Mouse (Mus musculus) heart, embryonic 15.5 days (tissue): ENCODE measurements around the gene 4930595D18Rik. TPM values are rescaled to one million over a fixed set of nuclear protein-coding genes. Genes with fewer than 3 reads are reported as not detected.

Experiments used
- polyA plus RNA-seq: library from polyadenylated mRNA; unstranded; fragments of >200 nt; fragmentation: Nextera tagmentation; extraction: Ambion mirVana; gene quantifications from 2 replicates; pipeline ENCODE4 v1.2.1, GENCODE M21; 2015

Gene 4930595D18Rik
- polyA plus RNA-seq, 1 experiment from 2014 or later: not detected

Other genes with a start within 250 kb of the 4930595D18Rik start
- 15.4 and 18.0 TPM in 2 replicates for gene Ankrd9, start 205.5 kb downstream of the 4930595D18Rik start, polyA plus RNA-seq
- 6.5 and 7.9 TPM in 2 replicates for gene Rcor1, start 145.1 kb downstream of the 4930595D18Rik start, polyA plus RNA-seq
- 5.1 and 7.0 TPM in 2 replicates for gene Traf3, start 18.1 kb downstream of the 4930595D18Rik start, polyA plus RNA-seq
- 1.4 and 2.0 TPM in 2 replicates for gene Amn, start 86.6 kb upstream of the 4930595D18Rik start, polyA plus RNA-seq
- gene Cdc42bpb, start 193.2 kb upstream of the 4930595D18Rik start, polyA plus RNA-seq: 20.1 and 26.7 TPM in 2 replicates
- 0.45 and 1.6 TPM in 2 replicates for gene Lbhd2, start 222.3 kb upstream of the 4930595D18Rik start, polyA plus RNA-seq
- gene Exoc3l4, start 232.5 kb upstream of the 4930595D18Rik start, polyA plus RNA-seq: 8.0 and 15.1 TPM in 2 replicates